Mouse (Mus musculus): Measurements from ENCODE around the gene Gcnt1. TPM values are rescaled to one million over a fixed set of nuclear protein-coding genes. Genes with fewer than 3 reads are reported as not detected.

Gene Gcnt1
- polyA plus RNA-seq, 1 experiment from 2014 or later = 8.0 TPM

- 92% methylated on average over 4 of the region's 4 CpGs for WGBS
Observed at GRCm38 (mm10) chr19:17278381-17279051, 94.1 kb downstream of the Gcnt1 start.

More at GRCm38 (mm10) chr19:17278381-17279051, 94.1 kb downstream of the Gcnt1 start:
- Histone ChIP-seq H3K9ac (ENCODE audit: low read depth, low read length) (no peak overlapping the region), H3K36me3 (ENCODE audit: control insufficient read depth, insufficient read depth, low read length) (no peaks in the 10 kb centered on the region), H3K4me1 (replicated peaks; ENCODE audit: control insufficient read depth, insufficient read depth, low read length) (no peaks in the 10 kb centered on the region), H3K4me2 (replicated peaks; ENCODE audit: low read depth, low read length) (no peak overlapping the region), H3K4me3 (ENCODE audit: low read depth, low read length) (no peak overlapping the region), H3K27me3 (ENCODE audit: control insufficient read depth, insufficient read depth, low read length) (no peaks in the 10 kb centered on the region), H3K27ac (ENCODE audit: low read depth, low read length) (no peak overlapping the region), H3K9me3 (ENCODE audit: control insufficient read depth, low read length) (no peaks in the 10 kb centered on the region)
- DNase-seq (ENCODE audit: low spot score) = no peak
- no peak for ATAC-seq (ENCODE audit: low FRiP score)

Other genes starting within 250 kb of the Gcnt1 start
- 82.6 and 86.7 TPM in 2 replicates for gene Rfk, start 21.2 kb upstream of the Gcnt1 start, polyA plus RNA-seq (2014; fragmentation: Nextera tagmentation; extraction: Ambion mirVana)